Mouse (Mus musculus): ENCODE results near the gene Gm20489.

Gm20489 gene

DNA sequence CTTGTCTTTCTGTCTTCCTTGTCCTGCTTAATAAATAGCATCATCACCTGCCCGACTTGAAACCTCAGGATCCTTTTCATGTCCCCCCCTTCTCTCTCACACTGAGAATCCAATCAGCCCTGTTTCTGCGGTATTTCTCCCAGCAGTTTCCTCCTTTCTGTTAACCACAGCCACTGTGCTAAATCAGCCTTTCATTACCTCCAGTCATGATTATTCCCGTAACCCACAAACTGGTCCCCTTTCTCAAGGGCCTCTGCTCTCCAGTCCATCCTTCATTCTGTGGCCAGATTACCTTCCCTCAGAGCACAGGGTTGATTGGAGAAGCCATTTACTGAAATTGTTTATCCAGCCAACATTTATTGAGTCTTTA lies at the start of gene Gm20489:
Gene Gm20489 (minus strand): TSS at position 269 of the 370 bp plus-strand sequence.
- DNase-seq (ENCODE audit: low spot score in 2 of 2) = no peak

DNA sequence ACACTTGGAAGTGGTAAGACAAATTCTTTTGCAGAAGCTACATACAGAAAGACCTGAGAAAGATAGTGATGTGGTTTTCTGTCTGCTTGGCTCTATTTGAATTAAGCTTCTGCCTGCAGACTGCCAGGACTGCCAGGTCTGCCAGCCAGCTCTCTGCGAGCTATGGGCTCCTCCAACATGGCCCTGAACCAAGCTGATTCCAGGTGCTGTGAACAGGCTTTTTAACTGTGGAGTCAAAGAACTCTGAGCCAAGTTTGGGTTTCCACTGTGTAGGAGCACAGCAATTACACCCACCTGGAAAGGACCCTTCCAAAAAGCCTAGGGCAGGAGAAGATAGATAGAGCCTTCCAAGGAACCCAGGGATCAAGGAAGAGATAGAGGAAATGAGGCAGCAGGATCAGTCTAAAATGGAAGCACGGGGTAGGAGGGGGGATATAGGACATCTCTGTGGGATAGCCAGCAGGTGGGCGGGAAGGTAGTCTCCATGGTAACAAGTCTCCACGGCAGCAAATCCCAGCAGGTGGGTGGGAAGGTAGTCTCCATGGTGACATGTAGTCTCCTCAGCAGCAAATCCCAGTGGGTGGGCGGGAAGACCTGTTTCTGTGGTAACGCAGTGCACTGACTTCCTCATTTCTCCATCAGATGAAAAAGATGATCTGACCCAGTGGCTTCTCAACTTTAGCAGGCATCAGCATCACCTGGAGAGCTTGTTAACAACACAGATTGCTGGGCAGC lies 45.0 kb upstream of the Gm20489 start:
- DNase-seq (ENCODE audit: low spot score in 2 of 2) = peak; percentile 82 to 92

DNA sequence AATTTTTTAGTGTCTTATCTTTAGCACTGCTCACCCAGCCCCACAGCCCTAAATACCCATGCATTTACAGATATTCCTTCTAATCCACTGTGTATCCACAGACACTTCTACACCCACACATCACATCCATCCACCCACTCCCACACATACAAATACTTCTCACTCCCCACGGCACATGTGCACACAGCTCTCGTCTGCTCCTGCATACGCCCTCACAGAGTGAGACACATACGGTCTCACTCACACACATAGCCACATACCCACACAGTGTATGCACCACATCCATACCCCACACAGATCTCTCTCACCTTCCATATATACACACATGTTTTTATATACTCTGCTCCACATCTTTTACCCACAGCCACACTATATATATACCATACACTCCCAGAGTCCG lies 40.5 kb upstream of the Gm20489 start:
- DNase-seq (ENCODE audit: low spot score in 2 of 2) = peak in 1 of 2 experiments; percentile 51

DNA sequence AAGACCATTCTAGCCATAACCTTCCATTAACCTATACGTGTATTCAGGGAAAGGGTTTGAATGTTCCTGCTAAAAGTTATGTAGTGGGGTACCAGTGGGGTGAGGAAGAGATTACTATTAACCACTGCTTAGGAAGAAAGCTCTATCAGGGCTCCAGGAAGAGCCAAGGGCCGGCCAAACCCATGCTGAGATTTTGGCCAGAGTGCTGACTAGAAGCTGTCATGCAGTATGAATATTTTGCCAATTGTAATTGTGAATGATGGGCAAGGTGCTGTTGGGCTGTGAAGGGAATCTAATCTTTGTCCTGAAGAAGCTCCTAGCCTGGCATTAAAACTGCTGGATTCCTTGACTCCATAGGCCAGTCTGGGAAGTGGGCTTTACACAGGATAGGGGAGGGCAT lies 35.8 kb upstream of the Gm20489 start:
- no peak for DNase-seq (ENCODE audit: low spot score in 2 of 2)

GRCm38 (mm10) chrX:101301654-101302053 lies 32.8 kb upstream of the Gm20489 start:
- DNase-seq (ENCODE audit: low spot score in 2 of 2) = no peak

- no peak for DNase-seq (ENCODE audit: low spot score in 2 of 2)
Observed at GRCm38 (mm10) chrX:101300427-101301030, 31.7 kb upstream of the Gm20489 start.

DNA sequence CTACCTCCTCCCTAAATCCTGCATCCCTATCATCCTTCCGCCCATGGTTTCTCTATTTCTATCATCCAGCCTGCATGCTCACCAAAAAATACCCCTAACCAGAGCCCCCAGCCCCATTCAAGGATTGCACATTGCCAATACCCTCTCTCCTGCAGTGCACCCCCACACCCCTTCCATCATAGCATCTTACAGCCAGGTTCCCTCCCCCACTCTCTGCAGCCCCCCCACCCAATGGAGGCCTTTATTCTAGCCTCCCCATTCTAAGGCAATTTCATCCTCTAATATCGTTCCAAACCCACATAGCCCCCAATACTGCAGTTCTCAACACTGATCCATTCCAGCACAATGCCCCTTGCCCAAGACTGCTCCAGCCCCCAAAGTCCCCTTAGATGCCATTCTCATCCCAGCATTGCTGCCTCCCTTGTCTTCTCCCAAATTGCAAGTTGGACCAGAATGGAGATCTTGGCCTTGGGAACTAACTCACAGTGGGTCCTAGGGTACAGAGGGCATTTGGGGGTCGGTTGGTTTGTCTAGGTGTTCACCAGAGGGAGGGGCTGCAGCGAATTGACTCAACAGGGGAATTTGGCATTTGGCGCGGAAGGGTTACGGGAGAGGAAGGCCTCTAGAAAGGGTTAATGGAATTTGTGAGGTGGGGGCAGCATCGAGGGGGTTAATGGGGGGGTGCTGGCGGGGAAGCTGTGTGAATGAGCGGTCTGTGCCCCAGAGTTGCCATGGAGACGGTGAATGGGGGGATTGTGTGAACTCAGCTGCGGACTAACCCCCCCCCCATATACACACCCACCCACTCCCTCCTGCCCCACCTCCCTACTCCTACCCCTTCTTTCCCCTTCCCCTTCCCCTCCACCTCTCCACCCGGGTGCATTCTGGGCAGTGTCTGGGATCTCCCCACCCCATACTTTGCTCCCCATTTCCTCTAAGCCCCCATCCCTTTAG lies 30.9 kb upstream of the Gm20489 start:
- no peak for DNase-seq (ENCODE audit: low spot score in 2 of 2)

DNA sequence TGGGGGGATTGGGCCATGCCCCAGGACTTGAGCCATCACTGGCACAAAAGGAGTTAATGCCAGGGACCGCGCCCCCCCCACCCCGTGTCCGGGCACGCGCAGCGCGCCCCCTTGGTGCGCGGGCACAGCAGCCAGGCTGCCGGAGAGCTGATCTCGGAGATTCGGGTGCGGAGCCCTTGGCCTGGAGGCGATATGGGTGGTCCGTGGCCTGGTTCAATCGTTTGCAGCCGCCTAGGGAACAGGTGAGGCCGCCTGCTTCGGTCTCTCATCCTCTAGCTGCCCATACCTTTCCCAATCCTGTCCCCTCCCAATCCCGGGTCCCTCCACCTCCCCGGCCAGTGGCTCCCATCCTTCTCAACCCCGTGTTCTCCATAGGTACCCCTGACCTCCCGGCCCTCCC lies 30.2 kb upstream of the Gm20489 start, which contains the start of gene Nlgn3:
Gene Nlgn3 (plus strand): TSS at position 114 of the 400 bp plus-strand sequence.
- DNase-seq (ENCODE audit: low spot score in 2 of 2) = no peak

- no peak for DNase-seq (ENCODE audit: low spot score in 2 of 2)
Observed at GRCm38 (mm10) chrX:101290111-101290510, 21.3 kb upstream of the Gm20489 start.

DNA sequence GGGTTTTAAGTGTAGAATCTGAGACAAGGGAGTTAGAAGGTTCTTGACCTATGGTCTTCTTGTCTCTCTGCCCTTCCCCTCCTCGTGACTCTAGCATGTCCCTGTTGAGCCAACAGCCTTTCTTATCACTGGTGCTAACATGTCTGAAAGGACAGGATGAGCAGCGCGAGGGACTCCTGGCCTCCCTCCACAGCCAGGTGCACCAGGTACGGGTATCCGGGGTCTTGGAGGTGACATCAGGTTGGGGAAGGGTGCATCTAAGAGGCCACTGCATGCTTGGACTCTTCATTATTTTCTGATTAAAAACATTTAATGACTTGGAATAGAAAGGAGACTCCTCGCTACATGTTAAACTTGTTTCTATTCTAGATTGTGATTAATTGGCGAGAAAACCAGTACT lies 20.2 kb upstream of the Gm20489 start:
- no peak for DNase-seq (ENCODE audit: low spot score in 2 of 2)

GRCm38 (mm10) chrX:101288432-101288831 lies 19.6 kb upstream of the Gm20489 start:
- DNase-seq (ENCODE audit: low spot score in 2 of 2) = no peak

DNA sequence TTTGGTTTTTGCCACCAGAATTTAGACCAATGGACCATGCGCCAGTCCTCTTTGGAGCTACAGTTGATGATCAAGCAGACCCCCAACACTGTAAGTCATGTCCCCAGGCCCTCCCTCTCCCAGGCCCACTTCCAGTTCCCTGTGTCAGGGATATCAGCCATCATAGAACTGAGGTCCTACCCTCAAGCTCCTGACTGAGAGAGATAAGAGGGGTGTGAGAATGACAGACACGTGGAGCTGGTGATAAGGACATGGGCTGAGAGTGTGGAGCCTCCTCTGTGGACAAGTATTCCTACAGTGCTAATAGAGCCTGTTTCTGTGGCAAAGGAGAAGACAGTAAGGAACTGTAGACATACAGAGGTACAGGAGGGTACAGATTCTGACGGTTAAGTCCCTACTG lies 18.7 kb upstream of the Gm20489 start:
- no peak for DNase-seq (ENCODE audit: low spot score in 2 of 2)

DNA sequence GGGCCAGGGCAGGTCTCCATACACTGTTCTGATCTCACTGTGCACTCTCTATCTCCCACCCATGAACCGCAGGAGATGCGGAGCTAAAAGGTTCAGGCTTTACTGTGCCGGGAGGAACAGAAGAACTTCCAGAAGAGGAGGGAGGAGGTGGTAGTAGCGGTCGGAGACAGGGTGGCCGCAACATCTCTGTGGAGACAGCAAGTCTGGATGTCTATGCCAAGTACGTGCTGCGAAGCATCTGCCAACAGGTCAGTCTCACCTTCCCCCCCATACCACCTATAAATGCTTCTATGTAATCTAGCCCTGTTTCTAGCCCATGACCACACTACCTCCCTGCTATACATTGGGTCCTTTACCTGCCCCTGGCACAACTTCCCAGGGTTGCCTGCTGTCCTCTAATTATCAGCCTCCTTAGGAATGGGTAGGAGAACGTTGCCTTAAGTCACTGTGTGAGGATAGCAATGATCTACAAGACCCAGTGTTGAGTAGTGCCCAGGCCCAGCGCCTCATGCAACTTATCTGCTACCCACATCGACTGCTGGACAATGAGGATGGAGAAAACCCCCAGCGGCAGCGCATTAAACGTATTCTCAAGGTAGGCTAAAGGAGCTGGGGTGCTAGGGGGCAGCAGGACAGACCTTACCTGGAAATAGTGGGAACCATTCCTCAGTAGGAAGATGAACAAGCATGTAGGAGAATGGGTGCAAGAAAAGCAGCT lies 17.3 kb upstream of the Gm20489 start:
- no peak for DNase-seq (ENCODE audit: low spot score in 2 of 2)

GRCm38 (mm10) chrX:101285534-101285933 lies 16.7 kb upstream of the Gm20489 start:
- DNase-seq (ENCODE audit: low spot score in 2 of 2) = peak in 1 of 2 experiments; percentile 67

GRCm38 (mm10) chrX:101282813-101283212 lies 14.0 kb upstream of the Gm20489 start:
- no peak for DNase-seq (ENCODE audit: low spot score in 2 of 2)

GRCm38 (mm10) chrX:101273875-101274738 lies 5.3 kb upstream of the Gm20489 start, which contains the start of gene Med12:
Gene Med12 (plus strand): TSS chrX:101274030.
- DNase-seq (ENCODE audit: low spot score in 2 of 2) = peak; percentile 45 to 76

DNA sequence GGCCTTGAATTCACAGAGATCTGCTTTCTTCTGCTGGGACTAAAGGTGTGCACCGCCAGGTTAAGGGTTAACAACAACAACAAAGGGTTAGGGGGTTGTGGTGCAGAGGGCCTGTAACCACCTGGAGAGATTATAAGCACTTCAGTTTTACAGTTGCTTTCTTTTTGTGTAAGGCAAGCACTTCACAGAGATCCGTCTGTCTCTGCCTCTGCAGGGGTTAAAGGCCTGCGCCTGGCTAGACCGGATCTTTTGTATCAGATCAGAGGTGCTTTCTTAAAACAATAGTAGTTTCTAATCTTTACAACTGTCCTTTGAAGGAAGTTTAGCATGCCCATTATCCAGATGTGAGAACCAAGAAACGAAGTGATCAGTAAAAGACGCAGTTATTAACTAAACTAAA lies 4.6 kb upstream of the Gm20489 start:
- DNase-seq (ENCODE audit: low spot score in 2 of 2) = no peak

DNA sequence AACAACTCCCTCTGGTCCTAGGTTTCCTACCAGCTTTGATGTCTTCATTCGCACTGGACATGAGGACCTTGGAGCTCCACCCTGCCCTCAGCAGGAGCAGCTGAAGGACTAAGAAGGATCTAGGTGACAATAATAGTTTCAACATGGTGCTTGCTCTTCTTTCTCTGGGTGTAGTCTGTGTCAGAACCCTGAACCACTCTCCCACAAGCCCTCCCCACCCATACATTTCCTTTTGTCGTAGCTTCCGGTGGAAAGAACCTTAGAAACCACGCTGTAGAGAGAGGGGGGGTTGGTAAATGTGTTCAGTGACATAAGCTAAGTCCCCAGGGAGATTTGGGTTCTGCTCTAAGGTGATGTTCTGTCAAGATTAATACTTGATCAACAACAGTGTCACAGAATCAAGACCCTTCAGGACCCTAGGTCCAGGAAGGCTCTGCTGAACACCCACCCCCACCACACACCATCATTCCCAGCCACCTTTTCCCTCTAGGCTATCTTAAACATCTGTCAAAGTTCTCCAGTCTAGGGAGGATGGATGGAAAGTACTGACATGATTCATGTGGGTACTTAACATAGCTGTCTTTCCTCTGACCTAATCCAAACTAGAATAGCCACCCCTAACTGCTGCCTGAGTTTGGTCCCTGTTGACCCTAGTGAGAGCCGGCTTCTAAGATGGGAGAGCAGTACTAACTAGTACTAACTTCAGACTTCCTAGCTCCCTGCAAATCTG lies 633 bp downstream of the Gm20489 start, which contains the start of gene Il2rg:
Gene Il2rg (minus strand): TSS at position 231 of the 730 bp plus-strand sequence.
- no peak for DNase-seq (ENCODE audit: low spot score in 2 of 2)

- DNase-seq (ENCODE audit: low spot score in 2 of 2) = no peak
Observed at GRCm38 (mm10) chrX:101266631-101267030, 2.2 kb downstream of the Gm20489 start.

DNA sequence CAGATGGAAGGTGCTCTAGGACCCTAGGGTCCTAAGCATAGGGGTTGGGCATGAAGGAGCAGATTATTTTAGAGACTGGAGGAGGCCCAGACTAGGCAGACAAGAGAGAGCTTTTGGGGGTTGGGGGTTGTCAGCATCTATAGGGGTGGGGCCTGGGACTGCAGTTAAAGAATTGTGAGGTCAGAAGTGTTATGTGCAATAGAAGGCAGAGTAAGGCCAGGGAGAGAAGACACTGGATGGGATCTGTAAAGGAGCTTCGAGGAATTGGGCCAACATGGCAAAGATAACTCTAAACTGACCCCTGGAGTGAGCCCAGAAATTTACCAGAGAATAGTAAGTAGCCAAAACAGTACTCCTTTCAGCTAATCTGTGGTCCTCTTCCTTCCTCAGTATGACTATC lies 4.9 kb downstream of the Gm20489 start, which contains the start of gene Gm614:
Gene Gm614 (minus strand): TSS at position 101 of the 400 bp plus-strand sequence.
- no peak for DNase-seq (ENCODE audit: low spot score in 2 of 2)
